Mouse (Mus musculus) kidney, postnatal 36 days (tissue): ENCODE results near the gene Olfr91.
"Not testable (repeated sequence)": the region's sequence is repeated elsewhere in the genome, so short reads cannot be mapped to it uniquely, and the experiment has no call there.

Source experiments
- DNase-seq, 2 experiments: peaks; one replicate each; pipeline ENCODE4 v3.0.0; 2021 to 2022; ENCODE audit warnings: mixed read lengths in 2 of 2

The Olfr91 gene

GRCm38 (mm10) chr17:37098178-37098577 lies at the start of gene Olfr91:
Gene Olfr91 (minus strand): TSS chr17:37098278.
- no peak for DNase-seq

GRCm38 (mm10) chr17:37131366-37131765 lies 33.3 kb upstream of the Olfr91 start:
- DNase-seq = not testable (repeated sequence)

- no peak for DNase-seq
These were observed 21.9 kb upstream of the Olfr91 start, which contains the start of gene Olfr92 for GRCm38 (mm10) chr17:37119988-37120387. Gene Olfr92 (minus strand): TSS chr17:37120088.

DNA sequence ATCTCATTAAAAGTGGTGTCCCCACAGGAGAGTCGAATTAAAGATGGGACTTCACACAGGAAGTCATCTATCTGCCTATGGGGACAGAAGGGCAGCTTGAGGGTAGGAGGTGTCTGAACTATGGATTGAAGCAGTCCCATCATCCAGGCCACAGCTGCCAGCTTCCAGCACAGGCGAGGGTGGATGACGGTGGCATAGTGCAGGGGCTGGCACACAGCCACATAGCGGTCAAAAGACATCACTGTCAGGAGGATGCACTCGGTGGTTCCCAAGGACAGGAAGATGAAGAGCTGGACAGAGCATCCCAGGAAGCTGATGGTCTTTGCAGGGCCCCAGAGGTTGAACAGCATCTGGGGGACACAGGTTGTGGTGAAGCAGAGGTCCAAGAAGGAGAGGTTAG lies 4.8 kb downstream of the Olfr91 start:
- no peak for DNase-seq

GRCm38 (mm10) chr17:37092198-37092597 lies 5.9 kb downstream of the Olfr91 start:
- no peak for DNase-seq

DNA sequence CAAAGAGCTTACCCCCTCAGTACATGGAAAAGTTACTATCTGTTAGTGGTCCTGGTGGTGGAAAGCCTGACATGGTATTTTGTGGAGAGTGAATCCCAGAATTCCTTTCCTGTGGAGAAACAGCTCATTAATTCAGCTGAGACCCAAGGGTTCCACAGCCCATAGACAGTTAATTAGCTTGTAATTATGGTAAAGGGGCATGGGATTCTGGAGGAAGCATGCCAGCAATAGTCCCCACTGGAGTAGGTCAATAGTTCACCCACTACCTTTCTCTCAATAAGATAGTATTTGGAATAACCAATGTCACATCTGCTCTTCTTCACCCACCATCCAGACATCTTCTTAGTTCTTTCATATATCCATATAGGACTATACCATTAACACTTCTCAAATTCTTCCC lies 9.7 kb downstream of the Olfr91 start, which contains the start of gene Olfr90:
Olfr90 (minus strand) TSS at position 101 of the 400 bp plus-strand sequence.
- no peak for DNase-seq

DNA sequence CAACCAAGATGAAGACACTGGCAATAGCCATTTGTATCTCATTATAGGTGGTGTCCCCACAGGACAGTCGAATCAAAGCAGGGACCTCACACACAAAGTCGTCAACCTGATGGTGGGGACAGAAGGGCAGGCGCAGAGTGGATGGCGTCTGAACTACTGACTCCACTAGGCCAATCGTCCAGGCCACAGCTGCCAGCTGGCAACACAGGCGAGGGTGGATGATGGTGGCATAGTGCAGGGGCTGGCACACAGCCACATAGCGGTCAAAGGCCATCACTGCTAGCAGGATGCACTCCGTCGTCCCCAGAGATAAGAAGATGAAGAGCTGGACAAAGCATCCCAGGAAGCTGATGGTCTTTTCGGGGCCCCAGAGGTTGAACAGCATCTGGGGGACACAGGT lies 12.5 kb downstream of the Olfr91 start:
- no peak for DNase-seq

GRCm38 (mm10) chr17:37084632-37085031 lies 13.4 kb downstream of the Olfr91 start:
- no peak for DNase-seq

- peak; percentile 41 to 74 for DNase-seq
These were observed 14.8 kb downstream of the Olfr91 start for GRCm38 (mm10) chr17:37083327-37083726.

DNA sequence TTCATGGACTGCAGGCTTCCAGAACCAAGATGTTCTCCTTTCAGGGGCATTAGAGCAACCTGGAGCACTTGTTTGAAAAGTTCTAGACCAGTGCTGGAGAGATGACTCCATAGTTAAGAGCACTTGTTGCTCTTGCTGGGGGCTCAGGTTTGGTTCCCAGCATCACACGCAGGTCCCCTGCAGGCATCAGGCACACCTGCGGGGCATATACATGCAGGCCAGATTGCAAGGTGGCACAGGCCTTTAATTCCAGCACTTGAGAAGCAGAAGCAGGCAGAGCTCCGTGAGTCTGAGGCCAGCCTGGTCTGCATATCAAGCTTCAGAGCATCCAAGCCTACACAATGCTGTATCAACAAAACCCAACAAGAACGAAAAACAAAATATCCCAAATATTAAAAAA lies 16.4 kb downstream of the Olfr91 start:
- no peak for DNase-seq

- DNase-seq = peak; percentile 48 to 69
These were observed 18.0 kb downstream of the Olfr91 start for GRCm38 (mm10) chr17:37080119-37080518.

GRCm38 (mm10) chr17:37078990-37079389 lies 19.1 kb downstream of the Olfr91 start:
- DNase-seq = no peak

GRCm38 (mm10) chr17:37078193-37078592 lies 19.9 kb downstream of the Olfr91 start:
- DNase-seq = no peak

DNA sequence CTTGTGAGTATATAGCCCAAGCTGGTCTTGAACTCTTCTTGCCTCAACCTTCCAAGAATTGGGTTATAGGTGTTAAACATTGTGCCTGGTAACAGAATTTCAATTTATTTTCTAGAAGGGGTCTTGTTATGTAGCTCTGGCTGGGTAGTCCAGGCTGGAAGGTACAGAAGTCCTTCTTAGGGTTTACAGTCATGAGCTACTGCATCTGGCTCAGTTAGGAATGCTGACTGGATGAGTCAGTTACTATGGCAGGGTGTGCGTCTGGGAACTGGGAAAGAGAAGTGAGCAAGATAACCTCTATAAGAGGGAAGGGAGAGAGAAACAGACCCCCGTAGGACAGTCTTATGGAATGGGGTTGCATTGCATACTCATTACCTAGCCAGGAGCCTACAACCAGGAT lies 22.3 kb downstream of the Olfr91 start:
- no peak for DNase-seq

DNA sequence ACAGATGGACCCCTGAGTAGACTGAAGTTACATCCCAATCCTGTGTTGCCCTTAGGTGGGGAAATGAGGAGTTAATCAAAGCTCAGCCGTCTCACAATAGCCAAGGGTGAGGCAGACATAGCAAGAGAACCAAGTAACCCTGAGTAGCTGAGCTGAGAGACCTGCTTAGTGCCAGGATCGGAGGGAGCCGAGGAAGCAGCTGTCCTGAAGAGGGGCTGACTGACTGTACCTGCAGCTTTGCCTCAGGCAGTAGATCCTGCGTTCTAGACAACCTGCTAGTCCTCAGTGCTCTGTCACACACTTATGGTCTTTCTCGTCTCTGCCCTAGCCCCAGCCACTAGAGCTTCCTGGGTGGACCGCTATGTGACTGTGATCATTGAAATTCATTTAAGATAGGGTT lies 22.9 kb downstream of the Olfr91 start:
- no peak for DNase-seq

- no peak for DNase-seq
These were observed 25.3 kb downstream of the Olfr91 start for GRCm38 (mm10) chr17:37072730-37073276.

DNA sequence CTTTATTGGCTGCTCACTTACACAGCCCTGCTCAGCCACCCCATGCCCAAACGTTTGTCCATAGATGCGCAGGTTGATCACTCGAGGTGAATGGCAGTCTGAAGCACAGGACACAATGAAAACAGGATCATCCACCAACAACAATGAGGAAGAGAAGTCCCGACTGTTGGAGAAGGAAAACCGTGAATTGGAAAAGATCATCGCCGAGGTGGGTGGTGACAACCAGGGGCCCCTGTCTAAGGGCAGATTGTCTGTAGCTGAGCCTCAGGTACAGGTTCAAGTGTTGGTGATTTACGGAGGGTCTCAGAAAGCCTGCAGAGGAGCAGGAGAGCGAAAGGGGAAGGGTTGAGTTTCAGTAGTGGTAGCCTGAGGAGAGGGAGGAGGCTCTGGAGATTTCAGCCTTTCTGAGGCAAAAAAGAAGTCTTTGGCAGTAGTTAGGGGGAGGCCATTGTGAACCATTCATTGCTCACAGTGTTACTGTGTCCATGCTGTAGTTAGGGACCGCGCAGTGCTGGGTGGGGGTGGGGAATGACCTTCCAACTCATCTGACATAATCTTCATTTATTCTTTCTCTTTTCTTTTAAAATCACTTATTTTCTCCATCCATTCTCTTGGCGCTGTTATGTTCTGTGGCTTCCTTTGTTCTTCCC lies 25.9 kb downstream of the Olfr91 start:
- no peak for DNase-seq

- DNase-seq = no peak
These were observed 28.0 kb downstream of the Olfr91 start for GRCm38 (mm10) chr17:37070121-37070520.

DNA sequence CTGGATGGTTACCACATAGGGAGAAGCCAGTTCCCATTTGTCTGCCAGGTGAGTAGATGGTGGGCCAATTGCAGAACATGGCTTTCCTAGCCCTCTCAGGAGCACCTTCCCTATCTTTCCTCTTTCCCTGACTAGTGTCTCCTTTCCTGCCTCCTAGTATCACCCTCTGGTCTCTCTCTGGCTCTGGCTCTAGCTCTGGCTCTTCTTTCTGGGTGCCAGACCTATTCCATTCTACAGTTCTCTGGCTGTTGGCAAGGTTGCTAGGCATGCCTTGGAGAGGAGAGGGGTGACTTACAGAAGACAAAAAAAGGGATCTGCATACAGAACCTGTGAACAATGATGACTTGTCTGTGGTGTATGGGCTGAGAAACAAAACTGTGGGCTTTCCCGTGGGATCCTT lies 30.2 kb downstream of the Olfr91 start:
- no peak for DNase-seq

GRCm38 (mm10) chr17:37065993-37066392 lies 32.1 kb downstream of the Olfr91 start:
- no peak for DNase-seq

DNA sequence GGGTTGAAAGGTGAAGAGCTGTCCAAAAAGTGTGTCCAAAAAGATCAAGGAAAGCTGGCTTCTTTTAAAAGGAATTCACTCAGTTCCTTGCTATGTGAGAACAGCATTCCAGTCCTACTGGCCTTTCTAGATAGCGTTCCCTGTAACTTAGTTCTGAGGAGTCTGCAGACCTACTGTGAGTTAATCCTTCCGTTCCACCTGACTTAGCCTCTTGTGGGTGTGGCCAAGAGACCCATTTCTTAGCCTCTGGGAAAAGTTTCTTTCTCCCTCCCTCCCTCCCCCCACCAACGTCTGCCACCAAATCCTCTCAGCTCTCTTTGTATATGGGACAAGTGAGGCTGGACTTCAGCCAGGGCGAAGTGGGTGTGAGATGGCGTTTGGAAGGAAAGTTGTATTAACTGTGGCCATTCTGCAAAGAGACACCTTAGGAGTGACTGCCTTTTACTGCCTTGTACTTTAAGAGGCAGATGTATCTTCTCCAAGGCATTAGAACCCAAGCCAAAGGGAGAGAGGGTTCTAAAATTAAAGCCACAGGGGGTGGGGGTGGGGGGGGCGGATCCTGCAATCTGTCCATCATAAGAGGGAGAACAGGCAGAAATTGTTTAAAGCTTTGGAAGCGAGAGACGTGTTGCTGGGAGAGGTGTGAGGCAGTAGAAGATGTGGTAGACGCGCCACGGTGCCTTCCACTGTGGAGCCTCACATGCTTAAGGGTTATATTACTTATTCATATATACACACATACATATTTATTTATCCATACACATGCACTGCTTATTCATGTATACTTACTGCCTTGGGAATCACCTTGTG lies 34.2 kb downstream of the Olfr91 start:
- DNase-seq = no peak

DNA sequence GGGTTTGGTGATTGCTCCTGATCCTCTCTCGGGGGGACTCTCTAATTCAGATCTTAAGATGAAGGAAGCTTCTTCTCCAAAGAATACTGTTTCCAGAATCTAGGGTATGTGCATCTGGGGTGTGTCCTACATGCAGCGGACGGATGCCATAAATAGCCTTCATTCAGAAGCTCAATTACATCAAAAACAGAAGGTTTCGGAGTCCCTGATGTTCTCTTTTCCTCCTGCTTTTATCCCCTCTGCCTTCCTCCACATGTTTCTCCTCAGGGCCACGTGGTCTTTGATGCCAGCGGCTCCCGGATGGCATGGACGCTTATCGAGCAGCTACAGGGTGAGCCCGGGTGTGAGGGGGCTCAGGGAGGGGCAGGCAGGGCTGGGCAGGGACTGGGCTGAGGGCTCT lies 35.0 kb downstream of the Olfr91 start:
- no peak for DNase-seq

DNA sequence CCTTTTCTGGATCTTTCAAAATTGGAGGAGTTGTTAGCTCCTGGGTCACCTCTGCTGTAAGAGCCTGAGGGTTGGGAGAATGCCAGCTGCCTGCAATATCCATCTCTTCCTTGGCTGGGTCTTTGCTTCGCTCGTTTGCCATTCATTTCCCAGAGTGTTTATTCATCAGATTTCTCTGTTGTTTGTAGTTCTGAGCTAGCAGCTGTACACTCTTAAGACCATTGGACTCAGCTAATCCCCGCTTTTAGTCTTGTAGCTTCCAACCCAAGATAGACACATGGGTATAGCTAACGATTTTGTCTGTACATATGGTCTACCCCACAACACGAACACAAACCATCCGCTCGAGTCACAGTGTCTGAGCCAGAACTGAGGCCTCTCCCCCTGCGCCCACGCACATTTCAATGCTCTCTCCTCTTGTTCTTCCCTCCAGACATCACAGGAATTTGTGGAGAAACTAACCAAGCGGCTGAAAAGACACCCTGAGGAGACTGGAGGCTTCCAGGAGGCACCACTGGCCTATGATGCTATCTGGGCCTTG lies 35.9 kb downstream of the Olfr91 start:
- no peak for DNase-seq

GRCm38 (mm10) chr17:37061435-37061834 lies 36.6 kb downstream of the Olfr91 start:
- DNase-seq = no peak
